Mouse (Mus musculus): ENCODE data around the gene Il10. TPM values are rescaled to one million over a fixed set of nuclear protein-coding genes. Genes with fewer than 3 reads are reported as not detected.

Gene Il10
- polyA plus RNA-seq, 1 experiment from 2014 or later, result not detected

DNA sequence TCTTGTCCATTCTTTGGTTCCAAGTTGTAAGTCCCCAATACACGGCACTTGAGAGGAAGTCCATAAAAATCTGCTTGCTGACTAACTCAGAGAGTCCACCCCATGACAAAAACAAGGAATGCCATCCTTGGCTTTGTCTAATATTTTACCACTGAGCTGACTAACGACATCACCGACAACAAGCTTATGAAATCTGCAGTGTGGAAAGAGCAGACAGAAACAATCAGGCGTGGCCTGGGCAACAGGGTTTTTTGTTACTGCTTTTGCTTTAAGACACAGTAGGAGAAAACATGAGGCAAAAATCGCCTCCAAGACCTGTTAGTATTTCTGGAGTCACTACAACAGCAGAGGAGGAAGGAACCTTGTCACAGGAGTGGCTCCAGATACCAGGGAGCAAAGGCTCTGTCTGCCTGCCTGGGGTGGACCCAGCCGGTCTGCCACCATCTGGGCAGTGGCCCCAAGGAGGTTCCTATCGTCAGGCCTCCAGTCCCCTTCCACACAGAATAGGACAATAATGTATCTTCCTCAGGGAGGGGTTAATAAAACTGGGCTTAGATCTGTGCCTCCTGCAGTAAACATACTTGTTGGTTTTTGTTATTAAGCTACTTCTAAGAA, 52.8 kb downstream of the Il10 start:
- H3K27me3 ChIP-seq, result no peaks in the 10 kb centered on the region
- no peak overlapping the region for H3K27ac ChIP-seq (replicated peaks)
- ATAC-seq (ENCODE audit: low FRiP score, low read depth), result no peak
- no peaks in the 10 kb centered on the region for H3K36me3 ChIP-seq
- no peak overlapping the region for H3K4me3 ChIP-seq
- no peak overlapping the region for H3K4me2 ChIP-seq (replicated peaks)
- 92% methylated on average over 7 of the region's 7 CpGs for WGBS
- peaks cover 45% of the 10 kb centered on the region for H3K4me1 ChIP-seq
- no peaks in the 10 kb centered on the region for H3K9me3 ChIP-seq
- H3K9ac ChIP-seq (replicated peaks), result no peak overlapping the region

DNA sequence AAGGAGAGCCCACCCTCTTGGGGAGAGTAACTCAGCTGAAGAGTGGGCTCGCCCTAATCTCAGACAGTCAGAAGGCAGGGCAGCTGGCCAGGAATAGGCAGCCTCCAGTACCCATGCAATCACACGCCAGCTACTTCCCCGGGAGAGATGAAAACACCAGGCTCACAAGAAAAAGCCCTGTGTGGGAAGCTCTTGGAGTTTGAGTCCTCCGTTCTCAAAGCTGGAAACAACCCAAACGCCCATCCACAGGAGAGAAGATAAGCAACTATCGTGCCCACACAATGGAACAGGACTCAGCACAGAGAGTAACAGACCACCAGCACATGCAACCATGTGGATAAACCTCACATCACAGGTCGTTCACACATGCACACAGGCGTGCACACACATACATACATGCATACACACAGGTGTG, 54.9 kb downstream of the Il10 start:
- Histone ChIP-seq H3K4me1 (peaks cover 65% of the 10 kb centered on the region), H3K4me3 (no peak overlapping the region), H3K27me3 (no peaks in the 10 kb centered on the region), H3K36me3 (no peaks in the 10 kb centered on the region), H3K9ac (replicated peaks) (no peak overlapping the region), H3K4me2 (replicated peaks) (no peak overlapping the region), H3K27ac (replicated peaks) (peak overlapping the region; percentile 66), H3K9me3 (no peaks in the 10 kb centered on the region)
- no peak for ATAC-seq (ENCODE audit: low FRiP score, low read depth)
- 83% methylated on average over 8 of the region's 8 CpGs for WGBS

Other genes with a start within 250 kb of the Il10 start
- gene Fcamr, start 218.9 kb upstream of the Il10 start, polyA plus RNA-seq (2016; fragmentation: Nextera tagmentation; extraction: Ambion mirVana), result not detected in 2 replicates
- gene Pigr, start 193.2 kb upstream of the Il10 start, polyA plus RNA-seq (2016; fragmentation: Nextera tagmentation; extraction: Ambion mirVana), result not detected in 2 replicates
- 0.48 TPM in 1 of 2 replicates, not detected in the other for gene Fcmr, start 154.2 kb upstream of the Il10 start, polyA plus RNA-seq (2016; fragmentation: Nextera tagmentation; extraction: Ambion mirVana)
- gene Il24, start 132.4 kb upstream of the Il10 start, polyA plus RNA-seq (2016; fragmentation: Nextera tagmentation; extraction: Ambion mirVana), result not detected in 2 replicates
- gene Il20, start 108.4 kb upstream of the Il10 start, polyA plus RNA-seq (2016; fragmentation: Nextera tagmentation; extraction: Ambion mirVana), result not detected in 2 replicates
- not detected in 2 replicates for gene Il19, start 79.7 kb upstream of the Il10 start, polyA plus RNA-seq (2016; fragmentation: Nextera tagmentation; extraction: Ambion mirVana)
- 69.5 and 76.4 TPM in 2 replicates for gene Mapkapk2, start 78.0 kb downstream of the Il10 start, polyA plus RNA-seq (2016; fragmentation: Nextera tagmentation; extraction: Ambion mirVana)
- gene Dyrk3, start 118.5 kb downstream of the Il10 start, polyA plus RNA-seq (2016; fragmentation: Nextera tagmentation; extraction: Ambion mirVana), result 18.7 and 21.5 TPM in 2 replicates
- gene Eif2d, start 133.3 kb downstream of the Il10 start, polyA plus RNA-seq (2016; fragmentation: Nextera tagmentation; extraction: Ambion mirVana), result 50.9 and 54.4 TPM in 2 replicates
- 1.3 and 1.4 TPM in 2 replicates for gene Rassf5, start 225.4 kb downstream of the Il10 start, polyA plus RNA-seq (2016; fragmentation: Nextera tagmentation; extraction: Ambion mirVana)